Mouse (Mus musculus): ENCODE results near the gene Ankrd33. TPM values are rescaled to one million over a fixed set of nuclear protein-coding genes. Genes with fewer than 3 reads are reported as not detected.
"Not testable (repeated sequence)": the region's sequence is repeated elsewhere in the genome, so short reads cannot be mapped to it uniquely, and the experiment has no call there.

Ankrd33 gene
- polyA plus RNA-seq, 1 experiment = not detected

DNA sequence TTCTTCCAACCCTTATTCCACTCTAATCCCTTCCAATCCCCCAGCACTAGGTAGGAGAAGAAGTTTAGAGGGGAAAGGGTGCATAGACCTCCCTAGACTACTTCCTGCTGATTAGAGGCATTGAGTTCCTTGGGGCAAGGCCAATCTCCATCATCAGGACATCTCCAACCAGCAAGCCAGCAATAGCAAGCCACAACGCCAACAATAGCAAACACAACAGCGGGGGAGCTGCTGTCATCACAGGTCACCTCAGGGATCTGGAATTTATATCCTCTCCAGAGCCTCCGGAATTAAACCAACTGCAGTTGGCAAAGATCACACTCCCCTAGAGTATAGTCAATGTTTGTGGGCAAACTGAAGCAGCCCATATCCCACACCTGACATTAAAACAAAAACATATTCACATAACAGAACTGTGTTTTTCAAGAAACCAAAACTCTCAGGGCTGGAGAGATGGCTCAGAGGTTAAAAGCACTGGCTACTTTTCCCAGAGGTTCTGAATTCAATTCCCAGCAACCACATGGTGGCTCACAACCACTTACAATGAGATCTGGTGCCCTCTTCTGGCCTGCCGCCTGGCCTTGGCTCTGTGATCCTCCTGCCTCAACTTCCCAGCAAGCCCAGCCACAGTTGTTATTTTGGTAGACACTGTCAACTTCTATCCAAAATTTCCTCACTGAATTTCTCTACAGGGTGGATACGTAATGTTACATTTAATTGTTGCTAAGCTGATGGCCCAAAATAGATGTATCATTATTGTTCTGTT lies 7.5 kb upstream of the Ankrd33 start:
- H3K27ac ChIP-seq (ENCODE audit: insufficient read depth, low read depth, low read length) = no peak overlapping the region
- no peak for TF ChIP-seq POLR2A (IDR thresholded peaks at IDR 0.05; ENCODE audit: low read depth, low read length)
- no peak for TF ChIP-seq CTCF (conservative IDR thresholded peaks at IDR 0.05; ENCODE audit: insufficient read depth, insufficient read length, low read depth, low read length)
- no peaks in the 10 kb centered on the region for H3K27me3 ChIP-seq (replicated peaks; ENCODE audit: control insufficient read depth, insufficient read depth, low read length)
- DNase-seq = no peak
- no peak overlapping the region for H3K4me3 ChIP-seq (ENCODE audit: insufficient read depth, low read depth, low read length)
- no peaks in the 10 kb centered on the region; the same call in 1 of the 2 replicates for H3K4me1 ChIP-seq (ENCODE audit: control insufficient read depth, insufficient read depth, low read length)
- no peaks in the 10 kb centered on the region for H3K36me3 ChIP-seq (ENCODE audit: control insufficient read depth, insufficient read depth, low read length)
- WGBS = 87% methylated on average over 5 of the region's 5 CpGs

- peak; percentile 86 for DNase-seq
- TF ChIP-seq POLR2A (IDR thresholded peaks at IDR 0.05; ENCODE audit: low read depth, low read length) = no peak
- 0 out of 2 replicates have a peak, but pooled peaks have one; percentile 7 for TF ChIP-seq CTCF (conservative IDR thresholded peaks at IDR 0.05; ENCODE audit: insufficient read depth, insufficient read length, low read depth, low read length)
- H3K36me3 ChIP-seq (ENCODE audit: control insufficient read depth, insufficient read depth, low read length) = no peaks in the 10 kb centered on the region
- WGBS = 11% methylated on average over 8 of the region's 8 CpGs
- H3K4me3 ChIP-seq (ENCODE audit: insufficient read depth, low read depth, low read length) = no peak overlapping the region
- H3K4me1 ChIP-seq (ENCODE audit: control insufficient read depth, insufficient read depth, low read length) = no peaks in the 10 kb centered on the region; the same call in 1 of the 2 replicates
- peak overlapping the region; percentile 62 for H3K27ac ChIP-seq (ENCODE audit: insufficient read depth, low read depth, low read length)
- H3K27me3 ChIP-seq (replicated peaks; ENCODE audit: control insufficient read depth, insufficient read depth, low read length) = no peaks in the 10 kb centered on the region
Observed at GRCm38 (mm10) chr15:101113176-101113575, 2.4 kb upstream of the Ankrd33 start.

- peak overlapping the region; percentile 43 for H3K27ac ChIP-seq (ENCODE audit: insufficient read depth, low read depth, low read length)
Observed at GRCm38 (mm10) chr15:101113778-101114177, 1.8 kb upstream of the Ankrd33 start.

GRCm38 (mm10) chr15:101118399-101119125 lies 3.0 kb downstream of the Ankrd33 start:
- no peaks in the 10 kb centered on the region for H3K27me3 ChIP-seq (replicated peaks; ENCODE audit: control insufficient read depth, insufficient read depth, low read length)
- H3K4me3 ChIP-seq (ENCODE audit: insufficient read depth, low read depth, low read length) = no peak overlapping the region
- WGBS = 65% methylated on average over 14 of the region's 14 CpGs
- DNase-seq = peak; percentile 48
- H3K36me3 ChIP-seq (ENCODE audit: control insufficient read depth, insufficient read depth, low read length) = no peaks in the 10 kb centered on the region
- no peak for TF ChIP-seq POLR2A (IDR thresholded peaks at IDR 0.05; ENCODE audit: low read depth, low read length)
- TF ChIP-seq CTCF (conservative IDR thresholded peaks at IDR 0.05; ENCODE audit: insufficient read depth, insufficient read length, low read depth, low read length) = peak; percentile 62
- H3K27ac ChIP-seq (ENCODE audit: insufficient read depth, low read depth, low read length) = no peak overlapping the region
- no peaks in the 10 kb centered on the region for H3K4me1 ChIP-seq (ENCODE audit: control insufficient read depth, insufficient read depth, low read length)

More at GRCm38 (mm10) chr15:101113778-101114177, 1.8 kb upstream of the Ankrd33 start:
- not testable (repeated sequence) for H3K36me3 ChIP-seq (ENCODE audit: control insufficient read depth, insufficient read depth, low read length); H3K4me1 ChIP-seq (ENCODE audit: control insufficient read depth, insufficient read depth, low read length); DNase-seq; H3K27me3 ChIP-seq (replicated peaks; ENCODE audit: control insufficient read depth, insufficient read depth, low read length); H3K4me3 ChIP-seq (ENCODE audit: insufficient read depth, low read depth, low read length)
- 89% methylated on average over 2 of the region's 2 CpGs for WGBS

- H3K36me3 ChIP-seq (ENCODE audit: control insufficient read depth, insufficient read depth, low read length) = no peaks in the 10 kb centered on the region
- no peak overlapping the region for H3K4me3 ChIP-seq (ENCODE audit: insufficient read depth, low read depth, low read length)
- no peak overlapping the region for H3K27ac ChIP-seq (ENCODE audit: insufficient read depth, low read depth, low read length)
- TF ChIP-seq CTCF (conservative IDR thresholded peaks at IDR 0.05; ENCODE audit: insufficient read depth, insufficient read length, low read depth, low read length) = no peak
- no peak for TF ChIP-seq POLR2A (IDR thresholded peaks at IDR 0.05; ENCODE audit: low read depth, low read length)
- H3K4me1 ChIP-seq (ENCODE audit: control insufficient read depth, insufficient read depth, low read length) = no peaks in the 10 kb centered on the region
- no peaks in the 10 kb centered on the region for H3K27me3 ChIP-seq (replicated peaks; ENCODE audit: control insufficient read depth, insufficient read depth, low read length)
- WGBS = 94% methylated on average over 9 of the region's 9 CpGs
- no peak for DNase-seq
Observed at GRCm38 (mm10) chr15:101121411-101122289, 6.1 kb downstream of the Ankrd33 start.

DNA sequence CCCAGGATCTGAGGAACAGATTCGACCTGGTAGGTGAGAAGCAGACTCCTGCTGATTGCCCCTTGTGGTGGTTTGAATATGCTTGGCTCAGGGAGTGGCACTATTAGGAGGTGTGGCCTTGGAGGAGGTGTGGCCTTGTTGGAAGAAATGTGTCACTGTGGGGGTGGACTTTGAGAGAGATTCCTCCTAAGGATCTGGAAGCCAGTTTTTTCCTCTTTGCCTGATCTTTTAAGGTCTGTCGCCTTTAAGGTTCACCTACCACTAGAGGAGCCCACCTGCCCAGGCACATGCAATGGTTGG lies 6.7 kb downstream of the Ankrd33 start:
- no peak for TF ChIP-seq POLR2A (IDR thresholded peaks at IDR 0.05; ENCODE audit: low read depth, low read length)
- Histone ChIP-seq H3K27me3 (replicated peaks; ENCODE audit: control insufficient read depth, insufficient read depth, low read length) (no peaks in the 10 kb centered on the region), H3K4me3 (ENCODE audit: insufficient read depth, low read depth, low read length) (no peak overlapping the region), H3K36me3 (ENCODE audit: control insufficient read depth, insufficient read depth, low read length) (no peaks in the 10 kb centered on the region), H3K4me1 (ENCODE audit: control insufficient read depth, insufficient read depth, low read length) (no peaks in the 10 kb centered on the region), H3K27ac (ENCODE audit: insufficient read depth, low read depth, low read length) (no peak overlapping the region)
- DNase-seq = peak; percentile 61
- 60% methylated on average over 2 of the region's 2 CpGs for WGBS

DNA sequence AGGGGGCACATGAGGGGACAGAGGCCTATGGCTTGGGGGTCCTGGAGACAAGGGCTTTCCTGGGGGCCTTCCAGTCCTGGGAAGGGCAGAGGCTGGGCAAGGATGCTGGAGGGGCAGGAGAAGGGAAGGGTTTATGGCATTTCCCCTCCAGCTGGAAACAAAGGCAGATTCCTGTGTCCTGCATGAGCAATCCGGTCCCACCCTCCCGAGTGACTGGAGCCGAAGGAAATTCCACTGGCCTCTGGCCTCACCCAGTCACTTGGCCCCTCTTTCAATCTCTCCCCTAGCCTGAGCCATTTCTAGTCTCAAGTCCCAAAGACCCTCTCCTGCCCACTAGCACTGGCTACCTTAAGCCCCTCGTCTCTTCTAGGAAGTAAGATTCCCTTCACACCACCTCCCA lies 7.6 kb downstream of the Ankrd33 start:
- peak overlapping the region; percentile 79 for H3K27ac ChIP-seq (ENCODE audit: insufficient read depth, low read depth, low read length)
- no peaks in the 10 kb centered on the region for H3K4me1 ChIP-seq (ENCODE audit: control insufficient read depth, insufficient read depth, low read length)
- H3K36me3 ChIP-seq (ENCODE audit: control insufficient read depth, insufficient read depth, low read length) = no peaks in the 10 kb centered on the region
- H3K4me3 ChIP-seq (ENCODE audit: insufficient read depth, low read depth, low read length) = no peak overlapping the region
- no peaks in the 10 kb centered on the region for H3K27me3 ChIP-seq (replicated peaks; ENCODE audit: control insufficient read depth, insufficient read depth, low read length)
- 52% methylated on average over 4 of the region's 4 CpGs for WGBS
- no peak for TF ChIP-seq POLR2A (IDR thresholded peaks at IDR 0.05; ENCODE audit: low read depth, low read length)
- TF ChIP-seq CTCF (conservative IDR thresholded peaks at IDR 0.05; ENCODE audit: insufficient read depth, insufficient read length, low read depth, low read length) = no peak
- DNase-seq = peak; percentile 71
